Mouse (Mus musculus) heart, embryonic 15.5 days (tissue): ENCODE data around the gene Abl2. TPM values are rescaled to one million over a fixed set of nuclear protein-coding genes. Genes with fewer than 3 reads are reported as not detected.

Experiments
- ATAC-seq: fragments of 200-750 bp; cut with Nextera tagmentation; replicated peaks from 2 replicates; pipeline ENCODE4 v1.8.0; 2017; ENCODE audit warnings: low read depth, moderate TSS enrichment; ENCODE audit not compliant: insufficient number of reproducible peaks, insufficient read depth, low FRiP score
- H3K27ac ChIP-seq: fragments of 300-500 bp; sonication (generic); 2 replicates; pipeline ENCODE4 v1.5.1; 2015; ENCODE audit warnings: mild to moderate bottlenecking, inconsistent platforms
- H3K27me3 ChIP-seq: fragments of 300-500 bp; sonication (generic); 2 replicates; pipeline ENCODE4 v1.6.1; 2015; ENCODE audit warnings: inconsistent platforms
- H3K36me3 ChIP-seq: fragments of 300-500 bp; sonication (generic); 2 replicates; pipeline ENCODE4 v1.6.1; 2015; ENCODE audit warnings: mild to moderate bottlenecking, inconsistent platforms
- H3K4me1 ChIP-seq: fragments of 300-500 bp; sonication (generic); replicated peaks from 2 replicates; pipeline ENCODE4 v1.6.1; 2015; ENCODE audit warnings: inconsistent platforms
- H3K4me2 ChIP-seq: fragments of 300-500 bp; sonication (generic); 2 replicates; pipeline ENCODE4 v1.6.1; 2015; ENCODE audit warnings: inconsistent platforms, mild to moderate bottlenecking, moderate library complexity
- H3K4me3 ChIP-seq: fragments of 300-500 bp; sonication (generic); 2 replicates; pipeline ENCODE4 v1.5.1; 2015; ENCODE audit warnings: mild to moderate bottlenecking, inconsistent platforms
- H3K9ac ChIP-seq: fragments of 300-500 bp; sonication (generic); 2 replicates; pipeline ENCODE4 v1.6.1; 2015; ENCODE audit warnings: mild to moderate bottlenecking, inconsistent platforms
- H3K9me3 ChIP-seq: fragments of 300-500 bp; sonication (generic); replicated peaks from 2 replicates; pipeline ENCODE4 v1.6.1; 2016; ENCODE audit warnings: inconsistent platforms
- WGBS: fragments of 180-500 bp; shearing (Covaris S2); methylation state at CpG from one replicate; pipeline ENCODE4 v1.1.7; 2015; ENCODE audit warnings: mixed read lengths; 5-methylcytosine and 5-hydroxymethylcytosine counted together
- polyA plus RNA-seq: library from polyadenylated mRNA; unstranded; fragments of >200 nt; fragmentation: Nextera tagmentation; extraction: Ambion mirVana; gene quantifications from 2 replicates; pipeline ENCODE4 v1.2.1, GENCODE M21; 2015

The Abl2 gene
- polyA plus RNA-seq, 1 experiment from 2014 or later = 2.8 TPM

DNA sequence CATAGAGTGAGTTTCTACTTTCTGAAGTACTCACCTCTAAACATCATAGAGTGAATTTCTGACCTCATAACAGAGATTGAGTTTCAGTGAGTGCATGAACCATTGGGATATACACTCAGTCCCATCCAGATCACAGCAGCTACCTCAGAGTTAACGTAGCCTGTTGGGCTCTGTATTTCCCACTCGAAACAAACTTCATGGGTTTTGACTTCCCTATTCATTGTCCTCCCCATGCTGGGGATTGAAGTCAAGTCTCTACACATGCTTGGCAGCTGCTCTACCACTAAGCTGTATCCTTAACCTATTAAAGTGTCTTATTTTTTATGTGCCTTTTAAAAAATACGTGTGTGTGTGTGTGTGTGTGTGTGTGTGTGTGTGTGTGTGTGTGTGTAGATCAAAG lies 26.9 kb downstream of the Abl2 start:
- no peak overlapping the region for H3K4me3 ChIP-seq
- no peaks in the 10 kb centered on the region for H3K27me3 ChIP-seq
- H3K9ac ChIP-seq = no peak overlapping the region
- no peaks in the 10 kb centered on the region for H3K9me3 ChIP-seq
- no peak overlapping the region for H3K4me2 ChIP-seq
- H3K36me3 ChIP-seq = no peaks in the 10 kb centered on the region
- no peak for ATAC-seq
- H3K4me1 ChIP-seq = peaks cover 11% of the 10 kb centered on the region
- H3K27ac ChIP-seq = no peak overlapping the region
- 68% methylated on average over 3 of the region's 3 CpGs for WGBS

DNA sequence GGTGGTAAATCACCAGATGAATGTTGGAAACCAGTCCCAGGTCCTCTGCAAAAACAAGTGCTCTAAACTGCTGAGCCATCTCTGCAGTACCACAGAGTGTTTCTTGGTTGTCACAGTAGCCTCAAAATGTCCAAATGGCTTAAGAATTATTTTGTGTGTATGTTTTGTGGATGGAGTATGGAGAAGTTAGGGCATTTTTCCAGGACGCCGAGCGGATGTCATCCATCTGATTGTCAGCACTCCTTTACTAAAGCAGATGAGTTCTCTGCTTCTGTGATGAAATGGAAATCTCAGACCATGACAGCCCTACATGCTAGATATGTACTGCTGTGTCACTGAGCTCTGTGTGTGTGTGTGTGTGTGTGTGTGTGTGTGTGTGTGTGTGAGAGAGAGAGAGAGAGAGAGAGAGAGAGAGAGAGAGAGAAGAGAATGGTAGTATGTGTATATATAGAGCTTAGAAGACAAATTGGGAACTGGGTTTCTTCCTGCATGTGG lies 31.3 kb downstream of the Abl2 start:
- Histone ChIP-seq H3K27ac (no peak overlapping the region), H3K4me1 (peaks cover 6% of the 10 kb centered on the region; the same call in 1 of the 2 replicates), H3K36me3 (no peaks in the 10 kb centered on the region), H3K9me3 (no peaks in the 10 kb centered on the region), H3K27me3 (no peaks in the 10 kb centered on the region), H3K4me3 (no peak overlapping the region), H3K4me2 (no peak overlapping the region), H3K9ac (no peak overlapping the region)
- WGBS = 62% methylated on average over 3 of the region's 3 CpGs
- ATAC-seq = no peak

GRCm38 (mm10) chr1:156590357-156590756 lies 31.8 kb downstream of the Abl2 start:
- 27% methylated on average over 1 of the region's 1 CpGs for WGBS
- no peak overlapping the region for H3K4me2 ChIP-seq
- no peak overlapping the region for H3K27ac ChIP-seq
- no peaks in the 10 kb centered on the region for H3K36me3 ChIP-seq
- no peaks in the 10 kb centered on the region for H3K27me3 ChIP-seq
- H3K4me3 ChIP-seq = no peak overlapping the region
- no peak for ATAC-seq
- no peak overlapping the region for H3K9ac ChIP-seq
- H3K9me3 ChIP-seq = no peaks in the 10 kb centered on the region
- peaks cover 6% of the 10 kb centered on the region; the same call in 1 of the 2 replicates for H3K4me1 ChIP-seq

- Histone ChIP-seq H3K4me2 (no peak overlapping the region), H3K9me3 (no peaks in the 10 kb centered on the region), H3K36me3 (no peaks in the 10 kb centered on the region), H3K27ac (no peak overlapping the region), H3K9ac (no peak overlapping the region), H3K27me3 (no peaks in the 10 kb centered on the region), H3K4me1 (peaks cover 6% of the 10 kb centered on the region; the same call in 1 of the 2 replicates), H3K4me3 (no peak overlapping the region)
- WGBS = 63% methylated on average over 5 of the region's 5 CpGs
- ATAC-seq = no peak
Observed at GRCm38 (mm10) chr1:156593267-156593666, 34.7 kb downstream of the Abl2 start.

DNA sequence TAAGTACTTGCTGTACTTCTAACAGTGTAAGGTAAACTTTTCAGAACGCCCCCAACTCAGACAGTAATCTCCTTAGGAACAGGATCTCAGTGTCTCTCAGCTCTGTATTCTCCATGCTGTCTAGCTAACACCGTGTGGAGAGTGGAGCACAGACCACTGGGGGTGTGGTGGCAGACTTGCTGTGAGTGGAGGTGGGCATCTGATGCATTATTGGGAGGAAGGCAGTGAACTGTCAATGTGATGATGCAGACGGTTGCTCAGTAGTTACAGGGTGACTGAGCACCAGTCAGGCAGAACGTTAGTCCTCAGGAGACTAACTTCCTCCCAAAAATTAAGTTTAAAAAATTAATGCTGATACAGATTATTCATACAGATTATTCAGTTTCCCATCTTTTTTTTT lies 38.5 kb downstream of the Abl2 start:
- no peak overlapping the region for H3K4me3 ChIP-seq
- H3K27me3 ChIP-seq = no peaks in the 10 kb centered on the region
- H3K27ac ChIP-seq = no peak overlapping the region
- H3K4me2 ChIP-seq = no peak overlapping the region
- no peaks in the 10 kb centered on the region for H3K4me1 ChIP-seq
- no peak overlapping the region for H3K9ac ChIP-seq
- no peaks in the 10 kb centered on the region for H3K9me3 ChIP-seq
- H3K36me3 ChIP-seq = no peaks in the 10 kb centered on the region
- ATAC-seq = no peak
- WGBS = 87% methylated on average over 4 of the region's 4 CpGs

- Histone ChIP-seq H3K9me3 (no peaks in the 10 kb centered on the region), H3K27ac (no peak overlapping the region), H3K4me3 (no peak overlapping the region), H3K27me3 (no peaks in the 10 kb centered on the region), H3K9ac (no peak overlapping the region), H3K4me1 (peaks cover 14% of the 10 kb centered on the region), H3K4me2 (no peak overlapping the region), H3K36me3 (no peaks in the 10 kb centered on the region)
- WGBS = 71% methylated on average over 3 of the region's 3 CpGs
- ATAC-seq = no peak
Observed at GRCm38 (mm10) chr1:156602545-156602944, 44.0 kb downstream of the Abl2 start.

DNA sequence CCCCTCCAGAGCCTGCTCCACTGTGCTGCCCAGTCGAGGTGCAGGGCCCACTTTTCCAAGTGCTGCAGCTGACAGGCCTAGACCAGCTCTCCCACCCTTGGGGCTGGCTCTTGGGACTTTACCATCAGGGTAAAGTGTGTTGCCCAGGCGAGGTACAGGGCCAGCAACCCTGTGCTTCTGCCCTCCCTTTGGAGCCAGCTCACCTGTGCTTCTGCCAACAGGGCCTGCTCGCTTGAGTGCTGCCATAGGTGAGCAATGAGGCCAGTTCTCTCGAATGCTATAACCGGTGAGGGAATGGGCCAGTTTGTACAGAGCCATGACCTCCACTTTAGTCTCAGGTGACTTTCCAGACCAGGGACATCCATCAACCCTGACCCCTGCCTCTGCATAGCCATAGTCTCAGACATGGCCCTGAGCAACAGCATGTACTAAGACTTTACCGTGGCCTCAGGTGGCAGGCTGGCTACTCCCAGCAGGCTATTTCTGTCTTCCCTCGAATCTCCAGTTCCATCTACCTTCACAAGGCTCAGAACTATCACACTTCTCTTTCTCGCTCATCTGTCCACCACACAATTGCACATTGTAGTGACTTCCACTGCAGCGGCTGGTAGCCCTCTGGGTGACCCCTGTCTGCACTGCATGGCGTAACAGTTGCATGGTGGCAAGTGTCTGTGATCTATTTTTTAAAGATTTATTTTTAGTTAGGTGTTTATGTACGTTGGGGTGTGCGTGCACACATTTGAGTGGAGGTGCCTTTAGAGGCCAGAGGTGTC lies 46.7 kb downstream of the Abl2 start:
- no peaks in the 10 kb centered on the region for H3K27me3 ChIP-seq
- no peak overlapping the region for H3K27ac ChIP-seq
- H3K4me1 ChIP-seq = peaks cover 16% of the 10 kb centered on the region
- H3K4me3 ChIP-seq = no peak overlapping the region
- no peaks in the 10 kb centered on the region for H3K9me3 ChIP-seq
- 61% methylated on average over 12 of the region's 12 CpGs for WGBS
- H3K4me2 ChIP-seq = no peak overlapping the region
- H3K36me3 ChIP-seq = no peaks in the 10 kb centered on the region
- no peak overlapping the region for H3K9ac ChIP-seq
- ATAC-seq = no peak

DNA sequence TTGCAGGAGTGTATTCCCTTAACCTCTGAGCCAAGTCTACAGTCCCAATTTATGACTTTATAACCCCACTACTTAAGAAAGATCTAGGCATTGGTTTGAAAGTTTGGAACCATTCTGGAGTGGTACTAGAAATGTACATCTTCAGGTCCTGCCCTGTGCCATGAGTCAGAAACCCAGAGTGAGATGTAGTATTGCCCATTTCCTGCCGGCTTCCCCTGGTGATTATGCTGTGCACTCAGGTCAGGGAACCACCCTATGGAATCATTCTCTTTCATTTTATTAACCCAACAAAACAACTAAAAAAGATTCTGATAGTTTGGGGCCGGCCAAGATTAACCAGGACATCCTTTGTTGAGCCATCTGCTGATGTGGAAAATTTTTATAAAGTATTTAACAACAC lies 47.4 kb downstream of the Abl2 start:
- no peaks in the 10 kb centered on the region for H3K27me3 ChIP-seq

GRCm38 (mm10) chr1:156608496-156608895 lies 49.9 kb downstream of the Abl2 start:
- 79% methylated on average over 2 of the region's 2 CpGs for WGBS
- no peak overlapping the region for H3K9ac ChIP-seq
- H3K36me3 ChIP-seq = no peaks in the 10 kb centered on the region; the same call in 1 of the 2 replicates
- no peak for ATAC-seq
- H3K4me1 ChIP-seq = peaks cover 16% of the 10 kb centered on the region
- H3K4me2 ChIP-seq = no peak overlapping the region
- H3K27me3 ChIP-seq = no peaks in the 10 kb centered on the region
- no peak overlapping the region for H3K4me3 ChIP-seq
- H3K27ac ChIP-seq = no peak overlapping the region
- no peaks in the 10 kb centered on the region for H3K9me3 ChIP-seq

More for the DNA sequence above, 47.4 kb downstream of the Abl2 start:
- Histone ChIP-seq H3K4me1 (peaks cover 16% of the 10 kb centered on the region), H3K4me3 (no peak overlapping the region), H3K4me2 (no peak overlapping the region), H3K9ac (no peak overlapping the region), H3K27ac (no peak overlapping the region), H3K9me3 (no peaks in the 10 kb centered on the region), H3K36me3 (no peaks in the 10 kb centered on the region; the same call in 1 of the 2 replicates)
- 72% methylated on average over 2 of the region's 2 CpGs for WGBS
- no peak for ATAC-seq

DNA sequence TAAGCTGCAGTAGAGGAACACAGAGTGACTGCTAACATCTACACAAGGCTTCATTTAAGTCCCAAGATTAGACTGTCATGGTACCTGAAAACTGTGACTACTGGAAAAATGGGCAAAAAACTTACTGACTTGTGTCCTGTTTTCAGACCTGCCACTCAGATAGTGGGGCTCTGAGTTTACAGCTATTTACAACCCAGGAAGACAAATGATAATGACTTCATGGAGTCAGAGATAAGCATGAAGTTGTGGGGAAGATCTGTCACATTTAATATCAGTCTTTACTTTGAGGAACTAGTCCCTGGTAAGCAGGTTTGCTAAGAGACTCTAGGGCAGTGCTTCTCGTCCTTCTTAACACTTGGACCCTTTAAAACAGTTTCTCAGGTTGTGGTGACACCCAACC lies 51.7 kb downstream of the Abl2 start:
- Histone ChIP-seq H3K36me3 (no peaks in the 10 kb centered on the region; the same call in 1 of the 2 replicates), H3K9me3 (no peaks in the 10 kb centered on the region), H3K27me3 (no peaks in the 10 kb centered on the region), H3K4me3 (no peak overlapping the region), H3K27ac (no peak overlapping the region), H3K4me1 (peaks cover 22% of the 10 kb centered on the region), H3K4me2 (no peak overlapping the region), H3K9ac (no peak overlapping the region)
- ATAC-seq = no peak
- WGBS = 74% methylated on average over 1 of the region's 1 CpGs

GRCm38 (mm10) chr1:156613855-156614530 lies 55.4 kb downstream of the Abl2 start:
- H3K9ac ChIP-seq = peak overlapping the region; percentile 14; the same call in 1 of the 2 replicates
- no peak overlapping the region for H3K4me2 ChIP-seq
- WGBS = 39% methylated on average over 9 of the region's 9 CpGs

More at GRCm38 (mm10) chr1:156613855-156614530, 55.4 kb downstream of the Abl2 start:
- no peak; the same call in 1 of the 2 replicates for ATAC-seq
- Histone ChIP-seq H3K27me3 (no peaks in the 10 kb centered on the region), H3K4me3 (no peak overlapping the region), H3K36me3 (no peaks in the 10 kb centered on the region; the same call in 1 of the 2 replicates), H3K27ac (peak overlapping the region; percentile 74), H3K9me3 (no peaks in the 10 kb centered on the region), H3K4me1 (peaks cover 27% of the 10 kb centered on the region)
